Mouse (Mus musculus) embryonic facial prominence, embryonic 12.5 days (tissue): ENCODE measurements around the gene Mkrn2os. TPM values are rescaled to one million over a fixed set of nuclear protein-coding genes. Genes with fewer than 3 reads are reported as not detected.

Experiments used
- ATAC-seq: fragments of 200-750 bp; cut with Nextera tagmentation; 2 replicates; pipeline ENCODE4 v1.8.0; 2017; ENCODE audit not compliant: insufficient number of reproducible peaks, insufficient read depth, low FRiP score, low TSS enrichment
- H3K27ac ChIP-seq: fragments of 300-500 bp; sonication (generic); 2 replicates; pipeline ENCODE4 v1.5.1; 2016; ENCODE audit warnings: mild to moderate bottlenecking
- H3K27me3 ChIP-seq: fragments of 300-500 bp; sonication (generic); 2 replicates; pipeline ENCODE4 v1.6.1; 2016; ENCODE audit warnings: mild to moderate bottlenecking, moderate library complexity
- H3K36me3 ChIP-seq: fragments of 300-500 bp; sonication (generic); 2 replicates; pipeline ENCODE4 v1.6.1; 2016; ENCODE audit warnings: mild to moderate bottlenecking
- H3K4me1 ChIP-seq: fragments of 300-500 bp; sonication (generic); 2 replicates; pipeline ENCODE4 v1.6.1; 2016
- H3K4me2 ChIP-seq: fragments of 300-500 bp; sonication (generic); replicated peaks from 2 replicates; pipeline ENCODE4 v1.6.1; 2016; ENCODE audit warnings: mild to moderate bottlenecking, moderate library complexity
- H3K4me3 ChIP-seq: fragments of 300-500 bp; sonication (generic); 2 replicates; pipeline ENCODE4 v1.5.1; 2016; ENCODE audit warnings: mild to moderate bottlenecking
- H3K9ac ChIP-seq: fragments of 300-500 bp; sonication (generic); 2 replicates; pipeline ENCODE4 v1.6.1; 2016; ENCODE audit warnings: mild to moderate bottlenecking, moderate library complexity
- H3K9me3 ChIP-seq: fragments of 300-500 bp; sonication (generic); 2 replicates; pipeline ENCODE4 v1.6.1; 2016; ENCODE audit warnings: mild to moderate bottlenecking, moderate library complexity
- WGBS: fragments of 180-500 bp; shearing (Covaris S2); methylation state at CpG from one replicate; pipeline ENCODE4 v1.1.7; 2016; 5-methylcytosine and 5-hydroxymethylcytosine counted together
- polyA plus RNA-seq: library from polyadenylated mRNA; unstranded; fragments of >200 nt; fragmentation: Nextera tagmentation; extraction: Ambion mirVana; gene quantifications from 2 replicates; pipeline ENCODE4 v1.2.1, GENCODE M21; 2016

The Mkrn2os gene
- polyA plus RNA-seq, 1 experiment from 2014 or later: 0.40 TPM

DNA sequence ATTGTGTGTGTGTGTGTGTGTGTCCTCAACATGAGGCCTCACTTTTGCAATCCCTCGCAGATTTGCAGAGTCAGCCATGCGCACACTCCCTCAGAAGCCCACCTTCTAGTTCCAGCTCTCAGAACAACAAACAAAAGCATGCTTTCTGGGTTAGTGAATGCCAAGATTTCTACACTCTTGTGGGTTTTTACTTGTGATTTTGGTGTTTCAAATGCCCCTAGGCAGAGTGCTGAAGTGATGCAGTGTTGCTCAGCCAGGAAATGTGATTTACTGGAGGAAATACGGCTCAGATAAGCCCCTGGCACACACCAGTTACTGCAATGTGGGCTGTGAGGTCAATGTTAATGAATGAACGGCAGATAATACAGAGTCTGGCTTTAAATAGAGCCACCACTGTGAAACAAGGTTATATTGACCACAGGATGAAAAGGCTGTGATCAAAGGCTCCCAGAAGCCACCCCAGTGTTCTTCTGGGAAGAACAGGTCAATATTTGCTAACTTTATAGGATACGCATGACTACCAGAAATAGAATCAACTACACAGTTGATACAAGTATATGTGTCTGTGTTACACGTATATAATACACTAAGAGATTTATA, 50.6 kb downstream of the Mkrn2os start:
- no peaks in the 10 kb centered on the region for H3K36me3 ChIP-seq
- no peak overlapping the region for H3K27ac ChIP-seq
- H3K4me3 ChIP-seq: no peak overlapping the region
- no peaks in the 10 kb centered on the region for H3K27me3 ChIP-seq
- ATAC-seq: no peak
- no peaks in the 10 kb centered on the region for H3K9me3 ChIP-seq
- 55% methylated on average over 6 of the region's 6 CpGs for WGBS
- H3K4me2 ChIP-seq: no peak overlapping the region
- H3K4me1 ChIP-seq: no peaks in the 10 kb centered on the region; the same call in 1 of the 2 replicates
- no peak overlapping the region for H3K9ac ChIP-seq

DNA sequence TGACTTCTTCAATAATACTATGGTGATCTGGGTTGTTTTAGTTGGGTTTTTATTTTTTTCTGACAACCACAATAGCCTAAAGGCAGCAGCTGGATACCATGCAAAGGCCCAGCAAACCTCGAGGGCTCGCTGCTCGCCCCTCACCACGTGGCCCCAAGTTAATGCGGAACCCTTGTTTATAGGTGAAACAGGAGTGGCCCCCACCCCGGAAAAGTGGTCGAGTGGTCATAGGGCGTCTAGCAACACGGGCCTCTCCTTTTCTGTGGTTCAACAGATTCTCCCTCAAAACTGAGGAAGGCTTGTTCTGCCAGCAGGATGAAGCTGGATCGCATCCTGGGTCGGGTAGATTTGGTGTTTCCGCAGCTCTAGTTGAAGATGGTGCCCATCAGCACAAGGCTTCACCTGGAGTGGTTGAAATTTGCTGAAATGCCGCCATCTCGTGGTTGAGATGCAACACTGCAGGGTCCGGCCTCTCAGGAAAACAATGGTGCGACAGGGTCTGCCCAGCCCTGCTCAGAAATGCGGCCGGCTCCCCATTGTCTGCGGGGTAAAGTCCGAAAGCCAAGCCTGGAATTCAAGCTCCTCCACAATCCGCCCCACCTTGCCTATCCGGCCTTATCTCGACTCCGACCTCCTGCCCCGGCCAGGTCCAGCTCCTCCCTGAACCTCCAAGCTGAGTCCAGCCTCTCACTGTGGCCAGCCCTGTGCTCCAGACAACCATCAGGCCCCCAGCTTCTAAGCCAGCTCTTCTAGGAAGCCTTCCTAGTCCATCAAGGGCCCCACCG, 53.5 kb downstream of the Mkrn2os start:
- peak overlapping the region; percentile 49 for H3K4me2 ChIP-seq
- H3K4me3 ChIP-seq: 0 out of 2 replicates have a peak overlapping the region, but pooled peaks have one; percentile 14
- H3K27ac ChIP-seq: no peak overlapping the region
- peak overlapping the region; percentile 52; the same call in 1 of the 2 replicates for H3K9ac ChIP-seq
- no peaks in the 10 kb centered on the region for H3K36me3 ChIP-seq
- ATAC-seq: peak; percentile 79; the same call in 1 of the 2 replicates
- no peaks in the 10 kb centered on the region for H3K9me3 ChIP-seq
- 18% methylated on average over 26 of the region's 26 CpGs for WGBS
- no peaks in the 10 kb centered on the region for H3K4me1 ChIP-seq
- H3K27me3 ChIP-seq: no peaks in the 10 kb centered on the region

DNA sequence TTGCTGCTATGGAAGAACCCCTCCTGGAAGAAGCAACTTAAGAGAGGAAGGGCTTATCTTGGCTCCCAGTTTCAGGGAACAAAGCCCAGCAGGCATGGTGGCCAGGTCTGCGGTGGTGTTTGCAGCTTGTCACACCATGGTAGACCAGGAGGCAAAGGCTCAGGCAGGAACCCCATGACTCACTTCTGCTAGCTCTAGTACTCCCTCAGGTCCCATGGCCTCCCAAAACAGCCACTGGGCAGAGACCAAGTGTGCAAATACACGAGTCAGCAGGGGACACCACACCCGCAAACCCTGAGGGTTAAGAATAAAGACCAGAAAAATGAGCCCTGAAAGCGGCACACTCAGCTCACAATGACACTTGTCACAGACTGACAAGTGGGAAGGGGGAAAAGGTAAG, 56.2 kb downstream of the Mkrn2os start:
- no peaks in the 10 kb centered on the region for H3K36me3 ChIP-seq
- 82% methylated on average over 4 of the region's 4 CpGs for WGBS
- H3K9me3 ChIP-seq: no peaks in the 10 kb centered on the region

DNA sequence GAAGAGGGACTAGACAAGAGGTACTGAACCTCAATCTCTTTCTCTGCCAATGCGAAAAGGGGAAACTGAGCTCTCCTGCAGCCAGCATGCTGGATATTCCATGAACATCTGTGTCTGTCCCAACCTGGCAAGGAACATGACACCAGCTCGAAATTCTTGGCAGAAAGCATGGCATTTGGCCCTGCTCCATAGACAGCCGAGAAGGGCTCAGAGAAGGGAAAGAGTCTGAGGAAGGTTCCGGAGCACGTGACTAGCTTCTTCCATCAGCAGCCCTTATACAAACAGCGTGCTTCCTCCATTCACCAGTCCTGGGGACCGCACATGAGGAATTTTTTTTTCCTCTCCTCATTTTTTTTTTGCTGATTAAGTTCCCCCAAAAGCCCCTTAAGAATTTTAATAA, 57.8 kb downstream of the Mkrn2os start:
- H3K9me3 ChIP-seq: no peaks in the 10 kb centered on the region
- 63% methylated on average over 7 of the region's 7 CpGs for WGBS
- no peak overlapping the region for H3K9ac ChIP-seq
- H3K27ac ChIP-seq: 0 out of 2 replicates have a peak overlapping the region, but pooled peaks have one; percentile 6
- H3K27me3 ChIP-seq: no peaks in the 10 kb centered on the region
- H3K4me1 ChIP-seq: no peaks in the 10 kb centered on the region
- no peak overlapping the region for H3K4me2 ChIP-seq
- no peaks in the 10 kb centered on the region for H3K36me3 ChIP-seq
- ATAC-seq: no peak
- no peak overlapping the region for H3K4me3 ChIP-seq

More for the DNA sequence above, 56.2 kb downstream of the Mkrn2os start:
- Histone ChIP-seq H3K27me3 (no peaks in the 10 kb centered on the region), H3K9ac (no peak overlapping the region), H3K4me3 (no peak overlapping the region), H3K4me2 (no peak overlapping the region), H3K4me1 (no peaks in the 10 kb centered on the region), H3K27ac (no peak overlapping the region)
- ATAC-seq: no peak

Other genes starting within 250 kb of the Mkrn2os start
- gene Pparg, start 231.6 kb downstream of the Mkrn2os start, polyA plus RNA-seq: 0.41 and 0.62 TPM in 2 replicates
- 31.0 and 31.2 TPM in 2 replicates for gene Tsen2, start 47.9 kb downstream of the Mkrn2os start, polyA plus RNA-seq
- gene Mkrn2, start 9.3 kb upstream of the Mkrn2os start, polyA plus RNA-seq: 27.3 and 28.1 TPM in 2 replicates
- gene Raf1, start 84.1 kb upstream of the Mkrn2os start, polyA plus RNA-seq: 133 TPM in 2 replicates
- 2.7 and 2.8 TPM in 2 replicates for gene Tmem40, start 169.8 kb upstream of the Mkrn2os start, polyA plus RNA-seq
- gene Cand2, start 182.0 kb upstream of the Mkrn2os start, polyA plus RNA-seq: 61.3 and 62.5 TPM in 2 replicates
- 1,977 and 2,016 TPM in 2 replicates for gene Rpl32, start 216.2 kb upstream of the Mkrn2os start, polyA plus RNA-seq
- gene Efcab12, start 245.8 kb upstream of the Mkrn2os start, polyA plus RNA-seq: 0.89 and 1.00 TPM in 2 replicates